Mouse (Mus musculus) limb, embryonic 14.5 days (tissue): ENCODE results near the gene Acad10. TPM values are rescaled to one million over a fixed set of nuclear protein-coding genes. Genes with fewer than 3 reads are reported as not detected.

ENCODE experiments used
- ATAC-seq: fragments of 200-750 bp; cut with Nextera tagmentation; 2 replicates; pipeline ENCODE4 v1.8.0; 2017; ENCODE audit warnings: low read depth, moderate number of reproducible peaks, moderate TSS enrichment; ENCODE audit not compliant: low FRiP score
- DNase-seq: peaks from one replicate; pipeline ENCODE4 v3.0.0-alpha.2; 2015; ENCODE audit warnings: low spot score
- H3K27ac ChIP-seq: fragments of 300-500 bp; sonication (generic); replicated peaks from 2 replicates; pipeline ENCODE4 v1.5.1; 2014; ENCODE audit warnings: low read depth, mild to moderate bottlenecking, low read length, moderate library complexity, mixed read lengths
- H3K27me3 ChIP-seq: fragments of 300-500 bp; sonication (generic); 2 replicates; pipeline ENCODE4 v1.6.1; 2014; ENCODE audit warnings: low read length, mixed read lengths; ENCODE audit not compliant: control insufficient read depth, insufficient read depth
- H3K36me3 ChIP-seq: fragments of 300-500 bp; sonication (generic); 2 replicates; pipeline ENCODE4 v1.6.1; 2014; ENCODE audit warnings: mild to moderate bottlenecking, low read length, moderate library complexity, mixed read lengths; ENCODE audit not compliant: control insufficient read depth, insufficient read depth
- H3K4me1 ChIP-seq: fragments of 300-500 bp; sonication (generic); 2 replicates; pipeline ENCODE4 v1.6.1; 2014; ENCODE audit warnings: antibody characterized with exemption, low read length, mixed read lengths; ENCODE audit not compliant: control insufficient read depth, insufficient read depth
- H3K4me2 ChIP-seq: fragments of 300-500 bp; sonication (generic); replicated peaks from 2 replicates; pipeline ENCODE4 v1.6.1; 2014; ENCODE audit warnings: low read depth, mild to moderate bottlenecking, low read length, moderate library complexity; ENCODE audit not compliant: severe bottlenecking
- H3K4me3 ChIP-seq: fragments of 300-500 bp; sonication (generic); replicated peaks from 2 replicates; pipeline ENCODE4 v1.5.1; 2014; ENCODE audit warnings: low read length
- H3K9ac ChIP-seq: fragments of 300-500 bp; sonication (generic); 2 replicates; pipeline ENCODE4 v1.6.1; 2014; ENCODE audit warnings: mild to moderate bottlenecking, low read depth, low read length, moderate library complexity; ENCODE audit not compliant: severe bottlenecking
- H3K9me3 ChIP-seq: fragments of 300-500 bp; sonication (generic); 2 replicates; pipeline ENCODE4 v1.6.1; 2016; ENCODE audit warnings: low read length; ENCODE audit not compliant: control insufficient read depth
- POLR2A ChIP-seq: fragments of 200-500 bp; IDR thresholded peaks from 2 replicates; pipeline ENCODE4 v1.8.0; 2012; ENCODE audit warnings: inconsistent platforms, mild to moderate bottlenecking, moderate library complexity, borderline replicate concordance; ENCODE audit not compliant: insufficient read depth, insufficient read length; ENCODE audit errors: extremely low read depth
- WGBS: fragments of 180-500 bp; shearing (Covaris S2); extraction: QIAGEN DNeasy Blood & Tissue Kit; methylation state at CpG from one replicate; pipeline ENCODE4 v1.1.7; 2014; 5-methylcytosine and 5-hydroxymethylcytosine counted together
- polyA plus RNA-seq, 2 experiments: library from polyadenylated mRNA; depleted of rRNA in 1 of 2; stranded (reverse) in 1 of 2; unstranded in 1 of 2; fragments of >200 nt; fragmentation: Nextera tagmentation in 1 of 2; extraction: Ambion mirVana in 1 of 2; gene quantifications; 2 replicates each; pipeline versions ENCODE4 v1.2.1 to v1.2.3; 2012 to 2014

Gene Acad10
- polyA plus RNA-seq (2012; rRNA removed), result 2.6 and 2.7 TPM in 2 replicates
- 1.3 and 2.2 TPM in 2 replicates for polyA plus RNA-seq (2014; fragmentation: Nextera tagmentation; extraction: Ambion mirVana)

DNA sequence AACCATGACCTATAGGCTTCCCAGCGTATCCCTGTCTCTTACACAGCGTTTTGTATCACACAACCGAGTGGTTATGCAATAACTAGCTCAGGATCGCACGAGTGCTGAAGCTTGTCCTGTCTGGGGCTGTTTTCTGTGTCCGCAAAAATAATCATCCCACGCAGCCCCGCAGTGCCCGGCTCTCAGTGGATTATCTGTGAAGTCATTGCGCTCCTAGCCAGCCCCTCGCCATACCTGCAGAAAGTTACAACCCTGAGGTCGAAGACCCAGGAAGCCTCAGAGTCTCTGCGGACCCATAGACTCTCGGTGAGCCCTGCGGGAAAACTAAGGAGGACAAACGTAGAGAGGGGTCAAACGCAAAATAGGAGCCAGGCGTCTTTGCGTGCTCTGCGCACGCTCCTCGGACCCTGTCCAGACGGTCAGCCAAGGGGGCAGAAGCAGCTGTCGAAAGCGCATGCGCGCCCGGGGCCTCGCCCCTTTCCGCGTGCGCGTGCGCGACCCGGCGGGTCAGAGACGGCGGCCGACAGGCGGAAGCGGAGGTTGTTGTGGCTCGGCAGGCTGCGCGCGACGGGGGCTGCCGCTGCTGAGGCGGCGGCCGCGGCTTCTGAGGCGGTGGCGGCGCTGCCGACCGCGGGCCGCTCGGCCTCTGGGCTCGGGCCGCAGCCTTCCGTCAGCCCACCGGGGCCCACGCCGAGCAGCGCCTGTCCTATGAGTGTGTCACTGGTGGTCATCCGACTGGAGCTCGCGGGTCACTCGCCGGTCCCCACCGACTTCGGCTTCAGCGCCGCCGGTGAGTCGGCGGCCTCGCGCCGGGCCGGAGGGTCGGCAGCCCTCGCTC, at the start of gene Acad10, which contains the start of gene Brap:
Gene Acad10 (minus strand): TSS at position 456 of the 838 bp plus-strand sequence.
Gene Brap (plus strand): TSS at position 505 of the 838 bp plus-strand sequence.
- Histone ChIP-seq H3K27me3 (no peaks in the 10 kb centered on the region), H3K4me2 (peak within 1 kb of the TSS; percentile 91), H3K36me3 (peaks cover 35% of the 10 kb centered on the region), H3K4me3 (peak within 1 kb of the TSS; percentile 93), H3K9ac (peak within 1 kb of the TSS; percentile 84), H3K27ac (peak within 1 kb of the TSS; percentile 9; the same call in 1 of the 2 replicates), H3K9me3 (no peaks in the 10 kb centered on the region), H3K4me1 (peaks cover 12% of the 10 kb centered on the region)
- peak; percentile 88 for ATAC-seq
- TF ChIP-seq POLR2A, result 0 out of 2 replicates have a peak, but pooled peaks have one; percentile 50
- DNase-seq, result peak; percentile 85
- 2% methylated on average over 63 of the region's 85 CpGs for WGBS

DNA sequence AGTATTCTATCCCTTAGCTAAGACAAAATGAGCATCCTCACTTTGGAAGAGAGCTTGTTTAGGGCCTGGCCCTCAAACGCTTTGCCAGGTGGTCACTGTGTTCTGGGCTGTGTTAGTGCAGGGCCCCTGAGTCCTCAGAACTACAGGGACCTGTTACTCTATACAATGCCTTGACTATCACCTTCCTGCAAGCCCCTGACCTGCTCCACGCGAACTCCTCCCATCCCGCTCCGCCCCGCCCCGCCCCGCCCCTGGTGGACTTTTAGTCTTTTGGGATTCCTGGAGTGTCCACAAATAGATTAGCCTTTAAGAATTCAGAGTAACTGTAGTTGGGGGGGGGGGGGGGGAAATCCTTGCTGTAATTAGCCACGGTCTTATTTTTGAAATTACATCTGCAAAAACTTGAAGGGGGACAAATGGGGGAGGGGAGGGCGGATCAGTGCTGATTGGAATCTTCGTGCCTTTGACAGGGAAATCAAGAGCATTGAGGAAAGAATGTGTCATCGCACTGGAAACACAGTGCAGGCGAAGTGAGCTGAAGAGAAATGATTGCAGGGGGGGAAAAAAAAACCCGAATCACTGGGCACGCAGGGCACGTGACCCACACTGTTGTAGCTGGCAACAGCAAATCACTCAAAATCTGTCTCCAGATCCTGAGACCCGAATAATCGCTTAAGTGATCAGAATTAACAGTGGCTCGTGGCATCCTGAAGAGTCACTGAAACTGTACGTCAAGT, 44.4 kb upstream of the Acad10 start:
- peak overlapping the region; percentile 11; the same call in 1 of the 2 replicates for H3K4me3 ChIP-seq
- WGBS, result 12% methylated on average over 20 of the region's 20 CpGs
- H3K9me3 ChIP-seq, result no peaks in the 10 kb centered on the region
- peaks cover 3% of the 10 kb centered on the region; the same call in 1 of the 2 replicates for H3K4me1 ChIP-seq
- H3K27ac ChIP-seq, result no peak overlapping the region
- ATAC-seq (no peak), DNase-seq (peak; percentile 17)
- H3K4me2 ChIP-seq, result peak overlapping the region; percentile 39
- no peak for TF ChIP-seq POLR2A
- no peaks in the 10 kb centered on the region for H3K36me3 ChIP-seq
- H3K9ac ChIP-seq, result 0 out of 2 replicates have a peak overlapping the region, but pooled peaks have one; percentile 36
- H3K27me3 ChIP-seq, result no peaks in the 10 kb centered on the region

DNA sequence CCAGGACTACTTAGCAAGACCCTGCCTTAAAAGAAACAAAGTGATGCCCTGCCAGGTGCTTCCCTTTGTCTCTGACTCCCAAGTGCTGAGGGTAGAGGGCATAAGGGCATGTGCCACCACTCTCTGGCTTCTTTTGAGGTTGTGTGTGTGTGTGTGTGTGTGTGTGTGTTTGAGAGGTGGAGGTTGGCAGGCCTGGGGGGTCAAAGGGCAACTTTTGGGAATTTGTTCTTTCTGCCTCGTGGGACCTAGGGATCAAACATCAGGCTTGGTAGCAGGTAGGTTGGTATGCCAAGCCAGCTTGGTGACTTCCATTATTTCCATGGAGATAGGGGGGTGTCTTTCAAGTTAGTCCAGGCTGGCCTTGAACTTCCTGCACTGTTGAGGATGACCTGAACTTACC, 43.0 kb upstream of the Acad10 start:
- ATAC-seq (no peak), DNase-seq (no peak)
- 45% methylated on average over 1 of the region's 1 CpGs for WGBS
- no peak for TF ChIP-seq POLR2A
- no peak overlapping the region for H3K4me3 ChIP-seq
- H3K27me3 ChIP-seq, result no peaks in the 10 kb centered on the region
- H3K27ac ChIP-seq, result no peak overlapping the region
- no peak overlapping the region for H3K9ac ChIP-seq
- H3K9me3 ChIP-seq, result no peaks in the 10 kb centered on the region
- H3K4me1 ChIP-seq, result peaks cover 3% of the 10 kb centered on the region; the same call in 1 of the 2 replicates
- H3K36me3 ChIP-seq, result no peaks in the 10 kb centered on the region
- H3K4me2 ChIP-seq, result no peak overlapping the region

DNA sequence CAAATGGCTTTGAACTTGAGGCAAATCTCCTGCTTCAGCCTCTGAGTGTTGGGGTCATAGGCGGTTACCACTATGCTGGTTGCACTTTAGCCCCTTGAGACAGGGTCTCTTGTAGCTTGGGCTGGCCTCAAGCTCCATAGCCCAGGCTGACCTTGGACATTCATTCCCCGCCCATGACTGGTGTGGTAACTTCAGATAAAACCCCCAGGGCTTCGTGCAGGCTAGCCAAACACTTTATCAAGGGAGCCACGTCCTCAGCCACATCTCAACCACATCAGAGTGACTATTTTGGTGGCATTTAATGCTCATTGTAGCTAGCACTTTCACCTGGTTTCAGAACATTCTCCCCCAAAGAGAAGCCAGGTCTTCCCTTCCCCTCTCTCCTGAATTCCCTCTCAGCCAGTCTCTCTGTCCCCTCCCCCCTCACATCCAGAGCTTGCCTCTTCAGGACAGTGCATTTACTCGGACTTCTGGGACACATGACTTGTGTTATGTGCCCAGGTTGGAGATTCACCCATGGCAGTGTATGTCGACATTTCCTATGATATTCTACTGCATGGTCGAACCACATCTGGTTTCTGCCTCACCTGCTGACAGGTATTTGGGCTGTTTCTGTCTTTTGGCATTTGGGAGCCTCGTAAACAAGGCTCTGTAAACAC, 40.9 kb upstream of the Acad10 start:
- Histone ChIP-seq H3K4me3 (no peak overlapping the region), H3K9me3 (no peaks in the 10 kb centered on the region), H3K4me2 (no peak overlapping the region), H3K27ac (no peak overlapping the region), H3K36me3 (no peaks in the 10 kb centered on the region), H3K9ac (no peak overlapping the region), H3K4me1 (peaks cover 3% of the 10 kb centered on the region; the same call in 1 of the 2 replicates), H3K27me3 (no peaks in the 10 kb centered on the region)
- TF ChIP-seq POLR2A, result no peak
- DNase-seq (no peak), ATAC-seq (no peak)
- WGBS, result 48% methylated on average over 8 of the region's 8 CpGs
